Mouse (Mus musculus) ES-Bruce4 (cell line): ENCODE data around the gene Crip2.

Source experiments
- CTCF ChIP-seq: IDR thresholded peaks from one replicate; pipeline ENCODE4 v1.8.1; 2011; ENCODE audit warnings: low read depth, low read length
- EP300 ChIP-seq: IDR thresholded peaks from 2 replicates; pipeline ENCODE4 v1.6.1; 2011; ENCODE audit warnings: low read depth, low read length; ENCODE audit not compliant: insufficient read depth
- POLR2A ChIP-seq: IDR thresholded peaks from one replicate; pipeline ENCODE4 v1.8.1; 2011; ENCODE audit warnings: low read length; ENCODE audit not compliant: insufficient read depth

DNA sequence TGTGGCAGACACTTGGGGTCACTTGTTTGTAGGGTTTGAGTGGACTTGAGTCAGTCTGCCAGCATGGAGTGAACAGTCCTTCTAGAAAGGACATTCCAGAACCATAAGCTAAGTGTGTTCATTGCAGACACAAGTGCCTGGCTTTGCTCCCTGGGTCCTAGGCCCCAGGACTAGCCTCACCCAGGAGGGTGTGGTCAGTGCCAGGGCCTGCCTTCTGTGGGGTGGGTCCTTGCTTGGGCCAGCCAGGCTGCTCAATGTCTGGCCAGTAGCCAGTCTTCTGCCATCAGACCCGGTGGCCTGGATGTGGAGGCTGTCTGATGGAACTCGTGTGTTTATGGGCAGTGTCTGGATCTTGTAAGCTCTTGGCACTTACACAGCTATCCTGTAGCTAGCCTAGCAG is 7.5 kb upstream of the Crip2 start:
- TF ChIP-seq CTCF (no peak), EP300 (no peak), POLR2A (no peak)
